Mouse (Mus musculus): ENCODE measurements around the gene Zic1. TPM values are rescaled to one million over a fixed set of nuclear protein-coding genes. Genes with fewer than 3 reads are reported as not detected.

The Zic1 gene
- polyA plus RNA-seq, 1 experiment, result 1,121 TPM

DNA sequence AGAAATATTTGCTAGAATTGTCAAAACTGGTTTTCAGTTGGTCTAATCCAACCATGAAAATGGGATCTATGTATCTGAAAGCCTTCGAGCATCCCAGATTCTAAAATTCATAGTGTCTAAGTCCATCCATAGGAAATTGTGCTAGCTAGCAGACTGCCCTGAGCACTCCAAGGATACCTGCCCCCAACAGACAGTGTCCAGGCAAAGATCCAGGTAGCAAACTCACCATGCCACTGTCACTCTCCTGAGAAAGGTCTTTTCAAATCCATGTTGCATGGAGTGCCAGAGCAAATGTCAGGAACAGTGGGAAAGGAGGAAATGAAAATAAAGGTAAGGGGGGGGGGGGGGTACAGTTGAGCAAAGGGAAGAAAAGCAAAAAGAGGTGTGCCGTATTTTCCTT is 18.0 kb downstream of the Zic1 start:
- Histone ChIP-seq H3K27me3 (ENCODE audit: control insufficient read depth, insufficient read depth, low read length) (no peaks in the 10 kb centered on the region), H3K4me1 (ENCODE audit: control insufficient read depth, insufficient read depth, low read length) (no peaks in the 10 kb centered on the region; the same call in 1 of the 2 replicates), H3K4me3 (replicated peaks; ENCODE audit: insufficient read depth, low read depth, low read length) (no peak overlapping the region), H3K27ac (ENCODE audit: insufficient read depth, low read length) (no peak overlapping the region)
- peak; percentile 72 to 90 for DNase-seq
- no peak for TF ChIP-seq CTCF (IDR thresholded peaks at IDR 0.05; ENCODE audit: borderline replicate concordance, insufficient read depth, low read depth, low read length)
- no peak for TF ChIP-seq POLR2A (IDR thresholded peaks at IDR 0.05; ENCODE audit: borderline replicate concordance, insufficient read depth, low read length)
- 12% methylated on average over 2 of the region's 2 CpGs for WGBS

Other genes with a start within 250 kb of the Zic1 start
- 37.4 and 45.3 TPM in 2 replicates for gene Zic4, start 3.4 kb downstream of the Zic1 start, polyA plus RNA-seq (2012; rRNA removed)

Data from cerebellum, adult 2 months (tissue).